Mouse (Mus musculus) bone marrow macrophage, adult 2 months (primary cell): ENCODE data around the gene Man2a1. TPM values are rescaled to one million over a fixed set of nuclear protein-coding genes. Genes with fewer than 3 reads are reported as not detected.

Experiments used
- H3K27ac ChIP-seq: 2 replicates; pipeline ENCODE4 v1.5.1; 2012; ENCODE audit warnings: low read depth, low read length; ENCODE audit not compliant: insufficient read depth
- H3K4me1 ChIP-seq: 2 replicates; pipeline ENCODE4 v1.6.1; 2012; ENCODE audit warnings: low read length; ENCODE audit not compliant: control insufficient read depth, insufficient read depth
- H3K4me3 ChIP-seq: 2 replicates; pipeline ENCODE4 v1.5.1; 2012; ENCODE audit warnings: mild to moderate bottlenecking, low read length, moderate library complexity; ENCODE audit not compliant: insufficient read depth
- CTCF ChIP-seq: IDR thresholded peaks from 2 replicates; pipeline ENCODE4 v1.5.1; 2012; ENCODE audit warnings: low read depth, mild to moderate bottlenecking, low read length, moderate library complexity
- POLR2A ChIP-seq: IDR thresholded peaks from 2 replicates; pipeline ENCODE4 v1.6.1; 2012; ENCODE audit warnings: mild to moderate bottlenecking, low read depth, low read length, borderline replicate concordance
- polyA plus RNA-seq: library from polyadenylated mRNA; stranded (reverse); fragments of >200 nt; gene quantifications from 2 replicates; pipeline ENCODE4 v1.2.4, GENCODE M21; 2012; ENCODE audit not compliant: missing spikeins, insufficient read depth, insufficient read length

Gene Man2a1
- polyA plus RNA-seq, 1 experiment, result 42.3 TPM

GRCm38 (mm10) chr17:64601751-64602578 is 1.4 kb downstream of the Man2a1 start:
- Histone ChIP-seq H3K4me3 (peak overlapping the region; percentile 79), H3K27ac (0 out of 2 replicates have a peak overlapping the region, but pooled peaks have one; percentile 72), H3K4me1 (peaks cover 19% of the 10 kb centered on the region)
- TF ChIP-seq CTCF (peak; percentile 39; the same call in 1 of the 2 replicates), POLR2A (no peak)

DNA sequence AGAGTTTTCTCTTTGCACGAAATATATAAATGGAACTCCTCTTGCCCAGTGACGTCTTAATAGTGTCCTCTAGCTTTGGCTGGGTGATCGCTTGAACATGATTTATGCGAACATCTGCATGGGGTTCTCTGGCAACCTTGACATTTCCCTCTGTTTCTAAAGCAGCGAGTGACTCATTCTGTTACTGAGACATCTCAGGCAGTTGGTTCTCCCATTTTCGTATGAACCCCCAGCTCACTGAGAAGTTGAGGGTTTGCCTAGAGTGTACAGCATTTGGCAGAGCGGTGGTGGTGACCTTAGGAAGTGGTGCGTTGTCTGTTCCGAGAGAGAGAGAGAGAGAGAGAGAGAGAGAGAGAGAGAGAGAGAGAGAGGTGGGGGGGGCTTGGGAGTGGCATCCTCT is 2.6 kb downstream of the Man2a1 start:
- TF ChIP-seq CTCF (no peak), POLR2A (no peak)
- no peak overlapping the region for H3K27ac ChIP-seq
- H3K4me1 ChIP-seq, result peaks cover 22% of the 10 kb centered on the region
- no peak overlapping the region for H3K4me3 ChIP-seq

GRCm38 (mm10) chr17:64603534-64603933 is 3.0 kb downstream of the Man2a1 start:
- Histone ChIP-seq H3K4me3 (no peak overlapping the region), H3K4me1 (peaks cover 22% of the 10 kb centered on the region), H3K27ac (no peak overlapping the region)
- TF ChIP-seq POLR2A (no peak), CTCF (no peak)

DNA sequence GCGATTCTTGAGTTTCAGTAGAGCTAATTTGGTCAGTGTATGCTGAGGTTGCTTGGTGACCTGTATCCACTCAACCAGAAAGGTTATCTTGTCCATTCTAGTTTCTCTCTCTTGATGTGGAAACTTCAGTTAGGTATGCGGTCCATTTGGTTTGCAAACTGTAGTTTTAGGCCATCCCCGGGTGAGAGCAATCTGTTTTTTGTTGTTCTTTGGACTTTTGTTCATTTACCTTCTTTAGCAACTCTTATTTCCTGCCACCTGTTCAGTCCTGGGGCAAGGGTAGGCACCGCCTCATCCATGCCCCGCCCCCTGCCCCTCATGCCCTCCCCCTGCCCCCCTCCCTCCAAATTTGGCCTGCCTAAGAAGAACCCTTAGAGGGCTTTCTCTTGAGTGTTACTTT is 3.6 kb downstream of the Man2a1 start:
- no peak overlapping the region for H3K27ac ChIP-seq
- TF ChIP-seq CTCF (no peak), POLR2A (no peak)
- peaks cover 26% of the 10 kb centered on the region for H3K4me1 ChIP-seq
- H3K4me3 ChIP-seq, result no peak overlapping the region

DNA sequence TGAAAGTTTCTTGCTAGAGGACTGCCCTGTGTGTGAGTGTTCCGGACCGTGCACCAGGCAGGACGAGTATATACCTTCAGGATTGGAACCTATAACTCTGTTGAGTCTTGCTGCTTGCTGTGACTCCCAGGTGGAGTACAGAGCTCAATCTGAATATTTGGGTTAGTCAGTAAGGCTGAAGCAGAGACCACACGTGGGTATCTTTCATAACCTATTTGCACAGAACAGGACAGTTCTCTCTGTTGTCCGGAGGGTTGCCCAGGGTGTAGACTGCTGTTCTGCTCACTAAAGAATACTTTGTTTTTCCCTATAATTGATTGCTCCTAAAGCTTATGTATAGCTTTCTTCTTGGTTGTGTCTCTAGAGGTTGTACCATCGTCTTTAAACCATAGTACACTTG is 7.7 kb downstream of the Man2a1 start:
- peaks cover 12% of the 10 kb centered on the region for H3K4me1 ChIP-seq
- no peak overlapping the region for H3K27ac ChIP-seq
- TF ChIP-seq POLR2A (no peak), CTCF (no peak)

DNA sequence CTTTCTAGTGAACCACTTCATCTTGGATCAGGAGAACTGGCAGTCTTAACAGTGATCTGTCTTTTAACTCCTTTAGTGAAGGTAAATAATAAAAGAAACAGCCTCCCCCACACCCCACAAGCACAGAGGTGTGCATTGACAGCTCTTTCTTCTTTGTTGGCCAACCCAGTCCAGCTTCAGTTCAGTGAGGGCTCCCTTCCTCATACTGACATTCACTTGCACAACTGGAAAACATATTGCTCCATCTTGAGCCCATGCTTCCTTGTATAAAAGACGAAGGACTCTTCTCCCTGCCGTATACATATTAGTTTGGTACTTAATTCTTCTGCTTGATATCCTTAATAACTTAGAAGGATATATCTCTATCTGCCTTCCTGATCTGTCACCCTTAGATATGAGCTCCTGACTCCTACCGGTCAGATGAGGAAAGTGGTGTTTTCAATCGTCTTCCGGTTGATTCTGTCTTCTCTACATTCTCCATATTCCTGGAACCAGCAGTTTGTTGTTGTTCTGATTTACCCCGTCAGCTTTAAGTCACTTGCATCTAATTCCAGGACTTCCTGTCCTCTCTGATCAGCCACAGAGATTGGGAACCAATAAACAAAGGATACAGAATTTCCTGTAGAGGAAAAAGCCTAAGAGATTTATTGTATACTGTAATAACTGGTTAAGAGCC is 8.5 kb downstream of the Man2a1 start:
- no peak for TF ChIP-seq CTCF
- no peak for TF ChIP-seq POLR2A
- Histone ChIP-seq H3K27ac (no peak overlapping the region), H3K4me1 (peaks cover 8% of the 10 kb centered on the region), H3K4me3 (no peak overlapping the region)

More for the DNA sequence above, 7.7 kb downstream of the Man2a1 start:
- H3K4me3 ChIP-seq, result no peak overlapping the region

GRCm38 (mm10) chr17:64609741-64610140 is 9.2 kb downstream of the Man2a1 start:
- Histone ChIP-seq H3K4me1 (peaks cover 9% of the 10 kb centered on the region), H3K27ac (no peak overlapping the region), H3K4me3 (no peak overlapping the region)
- TF ChIP-seq CTCF (no peak), POLR2A (no peak)

- Histone ChIP-seq H3K27ac (no peak overlapping the region), H3K4me1 (peaks cover 26% of the 10 kb centered on the region), H3K4me3 (no peak overlapping the region)
- TF ChIP-seq POLR2A (no peak), CTCF (no peak)
Measured at GRCm38 (mm10) chr17:64611426-64611825, 10.9 kb downstream of the Man2a1 start.

DNA sequence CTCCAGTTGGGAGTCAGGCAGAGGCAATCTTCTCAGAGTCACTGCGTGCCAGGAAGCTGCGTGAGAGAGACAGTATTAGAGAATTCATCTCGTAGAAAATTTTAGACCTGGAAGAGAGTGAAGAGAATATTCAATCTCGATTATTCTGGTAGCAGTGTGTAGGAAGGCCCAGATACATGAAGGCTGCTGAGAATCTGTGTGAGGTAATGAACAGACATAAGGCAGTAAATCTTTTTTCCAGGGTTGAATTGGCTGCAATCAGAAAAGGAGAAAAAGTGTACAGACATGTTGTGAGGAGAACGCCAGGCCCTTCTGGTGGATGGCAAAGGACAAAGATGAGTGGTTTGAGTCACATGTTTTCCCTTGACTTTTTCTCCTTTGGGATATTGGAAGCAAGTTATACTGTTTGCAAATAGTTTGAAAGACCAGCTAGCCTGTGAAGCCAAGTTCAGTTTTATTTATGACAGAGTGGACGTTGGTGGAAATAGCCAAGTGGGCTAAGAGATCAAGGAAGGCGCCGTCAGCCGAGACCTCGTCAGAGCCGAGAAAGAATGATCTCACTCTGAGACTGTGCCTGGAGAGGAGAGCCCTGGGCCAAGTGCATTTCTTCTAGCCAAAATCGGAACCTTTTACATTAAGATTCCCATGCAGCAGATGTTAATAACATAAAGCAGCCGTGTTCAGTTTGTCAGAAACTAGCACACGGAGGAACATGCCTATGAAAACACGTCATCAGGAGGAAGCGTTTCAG is 11.8 kb downstream of the Man2a1 start:
- peaks cover 31% of the 10 kb centered on the region for H3K4me1 ChIP-seq
- H3K27ac ChIP-seq, result no peak overlapping the region
- no peak overlapping the region for H3K4me3 ChIP-seq
- no peak for TF ChIP-seq POLR2A
- no peak for TF ChIP-seq CTCF
